Mouse (Mus musculus) neural tube, embryonic 12.5 days (tissue): ENCODE results near the gene Spata17. TPM values are rescaled to one million over a fixed set of nuclear protein-coding genes. Genes with fewer than 3 reads are reported as not detected.

Source experiments
- ATAC-seq: fragments of 200-750 bp; cut with Nextera tagmentation; 2 replicates; pipeline ENCODE4 v1.8.0; 2017; ENCODE audit warnings: low read depth, mild to moderate bottlenecking, moderate TSS enrichment, moderate library complexity; ENCODE audit not compliant: low FRiP score
- H3K27ac ChIP-seq: fragments of 300-500 bp; sonication (generic); 2 replicates; pipeline ENCODE4 v1.5.1; 2016
- H3K27me3 ChIP-seq: fragments of 300-500 bp; sonication (generic); replicated peaks from 2 replicates; pipeline ENCODE4 v1.6.1; 2016; ENCODE audit warnings: mild to moderate bottlenecking
- H3K36me3 ChIP-seq: fragments of 300-500 bp; sonication (generic); 2 replicates; pipeline ENCODE4 v1.6.1; 2016; ENCODE audit warnings: mild to moderate bottlenecking
- H3K4me1 ChIP-seq: fragments of 300-500 bp; sonication (generic); 2 replicates; pipeline ENCODE4 v1.6.1; 2016
- H3K4me2 ChIP-seq: fragments of 300-500 bp; sonication (generic); replicated peaks from 2 replicates; pipeline ENCODE4 v1.6.1; 2016; ENCODE audit warnings: mild to moderate bottlenecking
- H3K4me3 ChIP-seq: fragments of 300-500 bp; sonication (generic); 2 replicates; pipeline ENCODE4 v1.5.1; 2016
- H3K9ac ChIP-seq: fragments of 300-500 bp; sonication (generic); 2 replicates; pipeline ENCODE4 v1.6.1; 2016; ENCODE audit warnings: mild to moderate bottlenecking
- H3K9me3 ChIP-seq: fragments of 300-500 bp; sonication (generic); 2 replicates; pipeline ENCODE4 v1.6.1; 2016; ENCODE audit warnings: mild to moderate bottlenecking
- WGBS: fragments of 180-500 bp; shearing (Covaris S2); methylation state at CpG from one replicate; pipeline ENCODE4 v1.1.7; 2016; 5-methylcytosine and 5-hydroxymethylcytosine counted together
- polyA plus RNA-seq: library from polyadenylated mRNA; unstranded; fragments of >200 nt; fragmentation: Nextera tagmentation; extraction: Ambion mirVana; gene quantifications from 2 replicates; pipeline ENCODE4 v1.2.1, GENCODE M21; 2016

Spata17 gene
- polyA plus RNA-seq, 1 experiment from 2014 or later, result 1.5 TPM

DNA sequence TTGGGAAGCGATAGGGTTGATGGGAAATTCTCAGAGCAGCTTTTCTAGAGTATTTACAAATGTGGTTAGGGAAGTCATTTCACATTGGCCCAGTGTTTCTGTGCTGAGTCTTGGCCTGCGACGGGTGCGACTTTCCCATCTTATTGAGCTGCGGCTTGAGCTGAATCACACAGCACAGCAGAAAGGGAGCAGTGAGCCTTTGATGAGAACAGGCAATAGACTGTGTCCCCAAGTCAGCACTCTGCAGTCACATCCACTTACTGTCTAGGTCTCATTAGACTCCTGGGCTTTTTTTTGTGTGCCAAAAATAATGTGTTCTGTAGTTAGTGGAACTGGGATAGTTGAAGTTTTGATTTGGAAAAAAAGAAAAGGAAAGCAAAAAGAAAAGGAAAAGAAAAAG lies 15.0 kb upstream of the Spata17 start:
- peaks cover 6% of the 10 kb centered on the region; the same call in 1 of the 2 replicates for H3K4me1 ChIP-seq
- H3K9me3 ChIP-seq, result no peaks in the 10 kb centered on the region
- WGBS, result 86% methylated on average over 5 of the region's 5 CpGs
- peaks cover 27% of the 10 kb centered on the region; the same call in 1 of the 2 replicates for H3K36me3 ChIP-seq
- ATAC-seq, result no peak
- no peak overlapping the region for H3K9ac ChIP-seq
- no peak overlapping the region for H3K4me2 ChIP-seq
- no peak overlapping the region for H3K4me3 ChIP-seq
- no peaks in the 10 kb centered on the region for H3K27me3 ChIP-seq
- no peak overlapping the region for H3K27ac ChIP-seq

DNA sequence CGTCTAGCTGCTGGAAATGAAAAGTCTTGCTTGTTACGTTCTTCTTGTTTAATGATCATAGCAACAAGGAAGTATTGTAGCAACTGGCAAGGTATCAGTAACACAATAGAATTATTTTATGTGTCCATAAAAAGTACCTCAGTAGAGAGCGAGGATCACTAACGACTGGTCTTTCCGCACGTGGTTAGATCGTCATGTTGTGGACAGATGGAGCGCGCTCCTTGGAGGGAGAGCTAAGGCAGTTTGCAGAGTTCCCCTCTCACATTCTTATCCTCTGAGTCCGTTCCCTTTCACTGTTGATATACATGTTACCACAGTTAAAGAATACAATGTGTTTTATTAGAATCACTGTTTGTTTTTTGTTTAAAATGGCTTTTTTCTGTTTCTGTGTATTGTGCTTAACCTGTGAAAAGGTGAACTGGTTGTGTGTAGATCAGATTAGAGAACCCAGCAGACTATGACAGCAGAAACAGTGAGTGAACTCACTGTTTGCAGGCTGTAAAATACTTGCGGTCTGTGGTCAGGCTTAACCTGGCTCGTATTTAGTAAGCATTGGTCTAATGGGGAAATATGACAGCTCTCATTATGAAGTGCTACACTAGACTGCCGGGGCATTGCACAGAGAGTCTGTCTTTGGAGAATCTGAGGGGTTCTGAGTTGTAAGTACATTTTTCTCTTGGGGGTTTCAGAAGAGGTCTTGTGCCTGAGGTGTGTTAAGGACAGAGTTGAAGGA lies 13.3 kb upstream of the Spata17 start:
- peaks cover 6% of the 10 kb centered on the region; the same call in 1 of the 2 replicates for H3K4me1 ChIP-seq
- H3K9ac ChIP-seq, result no peak overlapping the region
- H3K4me2 ChIP-seq, result no peak overlapping the region
- peaks cover 24% of the 10 kb centered on the region; the same call in 1 of the 2 replicates for H3K36me3 ChIP-seq
- H3K27me3 ChIP-seq, result no peaks in the 10 kb centered on the region
- H3K4me3 ChIP-seq, result no peak overlapping the region
- WGBS, result 89% methylated on average over 13 of the region's 13 CpGs
- no peak overlapping the region for H3K27ac ChIP-seq
- H3K9me3 ChIP-seq, result no peaks in the 10 kb centered on the region
- no peak for ATAC-seq

DNA sequence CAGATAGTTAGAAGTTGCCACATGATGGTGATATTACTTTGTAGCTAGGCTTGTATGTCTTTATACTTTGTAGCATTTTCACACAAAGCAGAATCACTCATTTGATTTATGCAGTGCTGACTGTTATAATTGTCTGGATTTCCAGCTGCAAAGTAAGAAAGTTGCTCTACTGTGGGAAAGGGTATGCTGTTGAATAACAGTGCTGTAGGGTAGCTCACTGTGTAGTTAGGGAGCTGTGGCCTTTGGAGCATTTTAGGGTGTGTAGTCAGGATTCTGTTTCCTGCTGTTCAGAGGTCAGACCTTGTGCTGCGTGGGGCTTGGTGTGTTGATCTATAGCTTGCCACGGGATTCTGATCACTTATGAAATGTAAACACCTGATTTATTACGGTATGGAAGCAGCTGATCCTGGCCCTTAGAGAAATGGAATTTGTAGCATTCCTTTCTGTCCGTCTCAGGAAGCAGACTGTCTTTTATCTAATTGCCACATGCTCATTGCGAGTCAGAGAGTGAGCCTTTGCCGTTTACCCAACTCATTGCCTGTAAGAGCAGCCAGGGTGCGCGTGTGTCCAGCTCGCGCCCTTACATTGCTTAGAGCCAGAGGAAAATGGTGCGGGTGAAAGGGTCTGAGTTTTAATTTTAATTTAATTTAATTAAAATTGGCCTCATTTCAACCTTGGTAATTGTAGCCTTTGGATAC lies 11.2 kb upstream of the Spata17 start:
- 82% methylated on average over 11 of the region's 11 CpGs for WGBS
- Histone ChIP-seq H3K36me3 (peaks cover 17% of the 10 kb centered on the region; the same call in 1 of the 2 replicates), H3K9ac (no peak overlapping the region), H3K4me1 (peaks cover 6% of the 10 kb centered on the region; the same call in 1 of the 2 replicates), H3K27ac (no peak overlapping the region), H3K9me3 (no peaks in the 10 kb centered on the region), H3K4me2 (no peak overlapping the region), H3K4me3 (no peak overlapping the region), H3K27me3 (no peaks in the 10 kb centered on the region)
- no peak for ATAC-seq

DNA sequence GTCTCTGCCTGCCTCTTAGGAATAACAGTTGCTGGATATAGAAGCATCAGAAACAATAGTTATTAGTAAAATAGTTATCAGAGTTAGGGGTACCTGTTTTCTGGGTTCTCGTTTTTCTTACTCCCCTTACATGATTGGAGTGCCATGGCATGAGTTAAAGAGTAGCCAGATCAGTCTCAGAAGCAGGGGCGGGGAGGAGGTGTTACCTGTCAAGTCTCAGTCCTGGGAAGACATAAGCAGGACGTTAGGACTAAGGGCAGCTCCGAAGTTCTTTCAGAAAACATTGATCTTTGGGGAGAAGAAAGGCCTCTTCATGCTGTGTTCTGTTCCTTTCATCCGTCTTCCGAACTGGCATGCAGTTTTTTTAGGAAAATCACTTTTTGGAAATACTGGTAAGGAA lies 5.5 kb upstream of the Spata17 start:
- no peak overlapping the region for H3K4me2 ChIP-seq
- peaks cover 5% of the 10 kb centered on the region; the same call in 1 of the 2 replicates for H3K4me1 ChIP-seq
- no peak overlapping the region for H3K4me3 ChIP-seq
- H3K9ac ChIP-seq, result no peak overlapping the region
- peaks cover 3% of the 10 kb centered on the region; the same call in 1 of the 2 replicates for H3K36me3 ChIP-seq
- H3K9me3 ChIP-seq, result no peaks in the 10 kb centered on the region
- no peak for ATAC-seq
- no peaks in the 10 kb centered on the region for H3K27me3 ChIP-seq
- WGBS, result 82% methylated on average over 6 of the region's 6 CpGs
- H3K27ac ChIP-seq, result no peak overlapping the region

DNA sequence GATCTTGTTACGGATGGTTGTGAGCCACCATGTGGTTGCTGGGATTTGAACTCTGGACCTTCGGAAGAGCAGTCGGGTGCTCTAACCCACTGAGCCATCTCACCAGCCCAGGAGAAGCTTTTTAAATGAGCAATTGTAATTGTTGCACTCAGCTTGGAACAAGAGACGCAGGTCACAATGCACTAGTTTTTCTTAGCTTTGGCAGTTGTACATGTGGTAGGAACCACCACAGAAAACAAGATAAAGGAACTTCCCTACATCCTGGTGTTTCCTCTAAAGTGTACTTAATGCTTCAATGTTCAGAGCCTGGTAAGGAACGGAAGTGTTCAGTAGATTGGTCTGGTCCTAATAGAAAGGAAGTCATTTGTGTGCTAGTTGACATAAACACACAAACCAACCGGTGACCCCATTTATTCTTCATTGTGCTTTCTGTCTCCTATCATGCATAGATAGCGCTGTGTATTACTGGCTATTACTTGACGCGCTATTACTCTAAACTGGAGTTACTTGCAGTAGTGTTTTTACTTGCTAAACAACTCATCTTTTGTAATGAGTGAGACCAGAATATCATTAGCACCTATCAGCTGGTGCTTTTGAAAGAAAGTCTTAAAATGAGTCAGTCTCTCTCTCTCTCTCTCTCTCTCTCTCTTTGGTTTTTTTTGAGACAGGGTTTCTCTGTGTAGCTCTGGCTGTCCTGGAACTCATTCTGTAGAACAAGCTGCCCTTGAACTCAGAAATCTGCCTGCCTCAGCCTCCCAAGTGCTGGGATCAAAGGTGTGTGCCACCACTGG lies 1.6 kb upstream of the Spata17 start:
- no peak for ATAC-seq
- Histone ChIP-seq H3K36me3 (no peaks in the 10 kb centered on the region), H3K4me1 (peaks cover 5% of the 10 kb centered on the region; the same call in 1 of the 2 replicates), H3K4me2 (no peak overlapping the region), H3K9ac (no peak overlapping the region), H3K27me3 (no peaks in the 10 kb centered on the region), H3K9me3 (no peaks in the 10 kb centered on the region), H3K27ac (no peak overlapping the region), H3K4me3 (no peak overlapping the region)
- WGBS, result 91% methylated on average over 9 of the region's 9 CpGs

DNA sequence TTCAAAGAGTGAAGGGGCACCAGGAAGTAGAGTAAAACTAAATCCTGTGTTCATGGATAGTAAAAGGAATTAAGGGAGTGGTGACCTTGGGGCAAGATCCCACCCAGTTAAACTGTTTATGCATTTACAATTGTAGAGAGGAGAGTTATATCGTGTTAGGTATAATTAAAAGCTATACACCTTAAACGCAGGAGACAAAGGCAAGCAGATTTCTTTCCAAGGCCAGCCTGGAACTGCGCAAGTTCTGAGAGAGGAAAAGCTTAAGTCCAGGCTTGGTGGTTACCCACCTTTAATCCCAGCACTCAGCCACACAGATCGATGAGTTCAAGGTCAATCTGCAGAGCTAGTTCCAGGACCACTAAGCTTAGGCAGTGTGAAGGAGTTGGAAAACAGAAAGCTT lies 4.5 kb downstream of the Spata17 start:
- 85% methylated on average over 4 of the region's 4 CpGs for WGBS
- ATAC-seq, result no peak
- Histone ChIP-seq H3K36me3 (no peaks in the 10 kb centered on the region), H3K27ac (no peak overlapping the region), H3K9ac (no peak overlapping the region), H3K9me3 (no peaks in the 10 kb centered on the region), H3K27me3 (no peaks in the 10 kb centered on the region), H3K4me2 (no peak overlapping the region), H3K4me3 (no peak overlapping the region), H3K4me1 (0 out of 2 replicates have a peak, but pooled peaks cover under 1% of the 10 kb centered on the region)

DNA sequence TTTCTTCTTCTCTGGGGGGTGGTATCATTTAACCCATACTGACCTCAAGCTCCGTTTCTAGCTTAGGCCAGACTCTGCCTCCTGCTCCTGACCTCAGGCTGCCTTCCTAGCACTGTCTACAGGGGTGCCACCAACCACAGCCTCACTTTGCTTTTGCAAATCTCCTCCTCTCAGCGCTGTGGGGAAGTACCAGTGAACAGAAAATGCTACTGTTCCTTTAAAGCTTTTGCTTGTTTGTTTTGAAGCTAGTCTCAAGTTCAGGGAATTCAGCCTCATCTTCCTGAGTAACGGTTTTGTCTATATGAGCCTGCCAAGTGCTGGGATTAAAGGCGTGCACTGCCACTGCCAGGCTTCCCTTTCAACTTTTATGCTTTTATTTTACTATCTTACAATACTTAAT lies 5.8 kb downstream of the Spata17 start:
- H3K36me3 ChIP-seq, result no peaks in the 10 kb centered on the region
- 61% methylated on average over 4 of the region's 4 CpGs for WGBS
- H3K4me2 ChIP-seq, result no peak overlapping the region
- H3K4me3 ChIP-seq, result no peak overlapping the region
- no peak overlapping the region for H3K27ac ChIP-seq
- ATAC-seq, result no peak
- H3K9me3 ChIP-seq, result no peaks in the 10 kb centered on the region
- no peaks in the 10 kb centered on the region for H3K4me1 ChIP-seq
- no peak overlapping the region for H3K9ac ChIP-seq
- no peaks in the 10 kb centered on the region for H3K27me3 ChIP-seq

DNA sequence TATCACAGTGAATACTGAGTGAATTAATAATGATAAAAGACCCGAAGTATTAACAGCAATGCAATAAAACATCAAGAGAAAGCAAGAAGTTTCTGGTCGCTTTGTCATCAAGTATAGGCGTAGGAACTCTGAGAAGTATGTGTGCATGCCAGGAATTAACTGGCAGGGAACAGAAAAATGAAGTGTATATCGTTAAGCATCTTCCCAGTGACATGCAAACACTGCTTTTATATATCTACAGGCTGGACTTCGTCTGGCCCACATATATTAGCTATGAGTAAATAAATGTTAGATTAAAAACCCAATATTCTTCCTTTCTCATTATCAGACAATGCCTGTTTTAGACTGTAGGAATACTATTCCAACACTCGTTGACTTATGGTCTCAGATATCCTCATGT lies 9.8 kb downstream of the Spata17 start:
- 88% methylated on average over 6 of the region's 6 CpGs for WGBS
- no peak overlapping the region for H3K4me3 ChIP-seq
- no peaks in the 10 kb centered on the region for H3K4me1 ChIP-seq
- ATAC-seq, result no peak
- H3K36me3 ChIP-seq, result no peaks in the 10 kb centered on the region
- H3K27ac ChIP-seq, result no peak overlapping the region
- H3K27me3 ChIP-seq, result no peaks in the 10 kb centered on the region
- no peak overlapping the region for H3K4me2 ChIP-seq
- no peak overlapping the region for H3K9ac ChIP-seq
- H3K9me3 ChIP-seq, result no peaks in the 10 kb centered on the region

DNA sequence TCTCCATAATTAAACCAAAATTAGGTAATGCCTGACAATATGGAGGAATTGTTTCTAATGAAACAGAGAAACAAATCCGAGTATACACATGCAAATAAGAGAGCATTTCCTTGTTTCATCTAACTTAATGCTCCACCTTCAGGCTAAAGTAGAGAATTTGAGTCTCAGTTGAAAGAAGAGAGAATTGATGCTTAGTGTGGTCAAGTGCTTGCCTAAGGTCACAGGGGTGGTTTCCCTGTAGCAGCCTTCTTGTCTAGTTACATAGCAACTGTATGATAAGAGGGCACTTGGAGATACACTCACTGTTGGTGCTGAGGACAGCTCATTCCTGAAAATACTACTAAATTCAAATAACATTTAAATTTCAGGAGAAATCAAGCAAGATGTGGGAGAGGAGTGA lies 36.7 kb downstream of the Spata17 start:
- no peaks in the 10 kb centered on the region for H3K9me3 ChIP-seq
- no peak overlapping the region for H3K4me2 ChIP-seq
- no peak overlapping the region for H3K4me3 ChIP-seq
- no peaks in the 10 kb centered on the region for H3K36me3 ChIP-seq
- no peaks in the 10 kb centered on the region for H3K4me1 ChIP-seq
- ATAC-seq, result no peak
- 82% methylated on average over 1 of the region's 1 CpGs for WGBS
- no peaks in the 10 kb centered on the region for H3K27me3 ChIP-seq
- H3K9ac ChIP-seq, result no peak overlapping the region
- no peak overlapping the region for H3K27ac ChIP-seq

DNA sequence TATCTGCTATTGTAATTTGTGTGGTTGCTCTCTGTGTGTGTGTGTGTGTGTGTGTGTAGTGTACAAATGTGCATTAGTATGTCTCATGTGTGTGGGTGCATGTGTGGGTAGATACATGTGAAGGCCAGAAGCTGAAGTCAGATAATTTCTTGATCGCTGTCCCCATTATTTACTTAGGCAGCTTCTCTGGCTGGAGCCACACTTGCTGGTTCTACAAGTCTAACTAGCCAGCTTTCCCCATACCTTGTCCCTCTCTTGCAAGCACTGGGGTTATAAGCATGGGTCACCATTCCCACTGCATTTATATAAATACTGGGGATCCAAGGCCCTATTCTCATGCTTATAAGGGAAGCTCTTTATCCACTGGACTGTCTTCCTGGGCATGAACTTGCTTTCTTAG lies 39.3 kb downstream of the Spata17 start:
- H3K9me3 ChIP-seq, result no peaks in the 10 kb centered on the region
- 100% methylated on average over 1 of the region's 1 CpGs for WGBS
- no peak overlapping the region for H3K4me3 ChIP-seq
- H3K27me3 ChIP-seq, result no peaks in the 10 kb centered on the region
- H3K27ac ChIP-seq, result no peak overlapping the region
- ATAC-seq, result no peak
- H3K36me3 ChIP-seq, result no peaks in the 10 kb centered on the region
- H3K4me1 ChIP-seq, result no peaks in the 10 kb centered on the region
- no peak overlapping the region for H3K4me2 ChIP-seq
- no peak overlapping the region for H3K9ac ChIP-seq

DNA sequence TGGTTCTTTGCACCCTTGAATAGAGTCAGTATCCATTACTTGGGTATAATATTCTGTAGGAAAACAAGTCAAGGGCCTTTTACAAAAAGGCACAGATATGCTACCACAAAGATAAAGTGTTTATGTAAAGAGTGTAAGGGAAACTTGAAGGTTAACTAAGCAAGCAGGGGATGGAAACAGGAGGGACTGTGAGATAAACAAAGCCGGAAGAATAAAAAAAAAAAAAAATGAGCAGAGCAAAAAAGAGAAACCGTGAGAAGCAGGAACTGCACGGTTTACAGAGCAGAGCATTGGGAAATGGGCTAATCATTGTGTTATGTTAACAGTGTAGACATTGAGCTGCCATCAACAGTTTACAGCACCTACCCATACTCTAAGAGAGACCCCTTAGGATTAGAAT lies 44.9 kb downstream of the Spata17 start:
- no peak overlapping the region for H3K27ac ChIP-seq
- H3K9me3 ChIP-seq, result no peaks in the 10 kb centered on the region
- no peaks in the 10 kb centered on the region for H3K4me1 ChIP-seq
- 84% methylated on average over 3 of the region's 3 CpGs for WGBS
- H3K36me3 ChIP-seq, result no peaks in the 10 kb centered on the region
- H3K9ac ChIP-seq, result no peak overlapping the region
- no peak overlapping the region for H3K4me3 ChIP-seq
- H3K27me3 ChIP-seq, result no peaks in the 10 kb centered on the region
- no peak overlapping the region for H3K4me2 ChIP-seq
- ATAC-seq, result no peak

DNA sequence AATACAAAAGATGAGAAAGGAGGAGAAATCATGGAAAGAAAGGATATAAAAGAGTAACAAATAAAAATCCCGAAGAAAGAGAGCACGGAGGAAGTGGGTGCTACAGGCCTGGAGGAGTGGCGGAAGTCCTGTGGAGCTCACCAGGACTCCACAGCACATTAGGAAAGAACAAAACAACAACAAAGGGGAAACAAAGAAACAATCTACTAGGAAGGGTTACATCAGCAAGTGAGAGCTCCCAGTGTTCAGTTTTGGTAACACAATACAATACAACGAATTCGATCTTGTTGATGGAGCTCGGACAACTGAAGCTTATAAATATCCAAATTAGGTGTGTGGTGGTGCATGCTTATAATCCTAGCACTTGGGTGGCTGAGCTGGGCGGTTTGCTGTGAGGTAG lies 45.6 kb downstream of the Spata17 start:
- H3K4me3 ChIP-seq, result no peak overlapping the region
- no peak overlapping the region for H3K9ac ChIP-seq
- no peaks in the 10 kb centered on the region for H3K36me3 ChIP-seq
- no peaks in the 10 kb centered on the region for H3K27me3 ChIP-seq
- H3K4me1 ChIP-seq, result no peaks in the 10 kb centered on the region
- 71% methylated on average over 7 of the region's 7 CpGs for WGBS
- no peak overlapping the region for H3K27ac ChIP-seq
- no peaks in the 10 kb centered on the region for H3K9me3 ChIP-seq
- no peak overlapping the region for H3K4me2 ChIP-seq
- no peak for ATAC-seq
